Mouse (Mus musculus): ENCODE measurements at regions not wholly inside any gene's neighbourhood (a gene's known extent, or its start where the extent isn't known, plus 50 kb on each side); places are given as distances from the start of the nearest gene placed in this dataset.
"Not testable (repeated sequence)": the region's sequence is repeated elsewhere in the genome, so short reads cannot be mapped to it uniquely, and the experiment has no call there.

DNA sequence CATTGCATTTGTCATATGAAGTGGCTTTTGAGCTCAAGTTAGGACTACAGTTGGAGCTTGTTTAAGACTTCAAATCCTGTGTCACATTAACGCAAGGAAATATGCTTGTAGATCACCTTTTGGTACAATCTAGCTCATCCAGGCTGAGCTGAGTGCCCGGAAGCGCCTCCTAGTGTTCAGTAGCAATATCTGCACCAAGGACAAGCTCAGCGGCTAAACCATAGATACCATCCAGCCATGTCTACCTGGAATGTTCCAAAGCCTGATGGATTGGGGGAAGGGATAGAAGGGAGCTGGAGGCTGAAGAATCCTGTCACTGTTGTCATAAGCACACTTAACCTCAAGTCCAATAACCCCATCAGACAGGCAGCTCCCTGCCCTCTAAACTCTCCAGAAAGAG is 128.4 kb downstream of the Srek1 start:
- Histone ChIP-seq H3K27me3 (no peaks in the 10 kb centered on the region), H3K4me2 (no peak overlapping the region), H3K27ac (replicated peaks) (no peak overlapping the region), H3K4me3 (no peak overlapping the region), H3K4me1 (replicated peaks) (peaks cover 8% of the 10 kb centered on the region), H3K9me3 (no peaks in the 10 kb centered on the region), H3K36me3 (no peaks in the 10 kb centered on the region), H3K9ac (no peak overlapping the region)
- no peak for ATAC-seq (ENCODE audit: low read depth)
- WGBS, result 45% methylated on average over 4 of the region's 4 CpGs

DNA sequence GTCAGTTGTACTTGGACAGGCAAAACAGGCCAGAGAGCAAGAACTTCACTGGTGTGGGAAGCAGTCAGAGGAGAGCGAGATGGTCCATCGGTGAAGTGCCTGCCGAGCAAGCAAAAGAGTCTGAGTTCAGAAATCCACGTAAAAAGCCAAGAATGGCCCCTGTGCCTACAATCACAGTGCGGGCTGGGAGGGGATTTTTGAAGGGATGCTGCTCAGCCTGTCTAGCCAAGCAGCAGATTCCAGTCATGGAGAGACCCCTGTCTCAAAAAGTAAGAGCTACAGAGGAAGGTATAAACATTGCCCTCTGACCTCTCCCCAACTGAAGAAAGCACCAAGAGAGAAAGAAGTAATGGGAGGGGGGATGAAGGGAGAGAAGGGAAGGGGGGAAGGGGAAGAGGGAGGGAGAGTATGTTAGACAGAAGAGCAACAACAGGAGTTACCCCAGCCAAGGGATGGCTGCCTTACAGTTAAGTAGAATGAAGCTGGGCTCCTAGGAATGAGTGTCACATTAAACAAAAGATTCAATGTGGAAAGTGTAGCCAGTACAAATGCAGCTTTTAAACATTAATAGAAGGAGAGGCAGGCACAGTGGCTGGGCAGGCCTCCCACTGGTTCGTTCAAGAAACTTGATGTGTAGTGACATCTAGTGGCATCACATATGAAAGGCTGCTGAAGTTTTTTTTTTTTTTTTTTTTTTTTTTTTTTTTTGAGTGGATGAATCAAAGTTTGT is 130.2 kb downstream of the Srek1 start:
- Histone ChIP-seq H3K4me2 (no peak overlapping the region), H3K36me3 (no peaks in the 10 kb centered on the region), H3K4me1 (replicated peaks) (peaks cover 8% of the 10 kb centered on the region), H3K27me3 (no peaks in the 10 kb centered on the region), H3K27ac (replicated peaks) (no peak overlapping the region), H3K4me3 (no peak overlapping the region), H3K9me3 (no peaks in the 10 kb centered on the region), H3K9ac (no peak overlapping the region)
- WGBS, result 46% methylated on average over 6 of the region's 6 CpGs
- peak; percentile 90 for ATAC-seq (ENCODE audit: low read depth)

DNA sequence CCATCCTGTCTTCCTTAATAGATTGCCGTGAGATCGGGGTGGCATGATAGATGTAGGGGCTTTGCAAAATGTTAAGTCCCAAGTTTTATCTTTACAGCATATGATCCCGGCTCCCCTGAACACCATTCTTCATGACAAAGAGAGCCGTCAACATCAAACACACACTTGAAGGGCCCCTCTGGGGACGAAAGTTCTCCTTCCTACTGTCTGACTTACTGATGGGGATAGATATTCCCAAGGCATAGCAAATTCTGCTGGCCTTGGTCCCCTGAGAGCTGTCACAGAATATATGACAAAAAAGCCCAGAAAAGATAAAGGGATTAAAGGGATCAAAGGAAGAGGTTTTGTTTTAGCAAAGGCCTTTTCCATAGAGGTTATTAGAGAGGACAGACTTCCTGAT is 130.9 kb downstream of the Srek1 start:
- Histone ChIP-seq H3K4me1 (replicated peaks) (peaks cover 8% of the 10 kb centered on the region), H3K27me3 (no peaks in the 10 kb centered on the region), H3K27ac (replicated peaks) (no peak overlapping the region), H3K9ac (no peak overlapping the region), H3K9me3 (no peaks in the 10 kb centered on the region), H3K4me3 (no peak overlapping the region), H3K4me2 (no peak overlapping the region), H3K36me3 (no peaks in the 10 kb centered on the region)
- ATAC-seq (ENCODE audit: low read depth), result no peak
- WGBS, result 34% methylated on average over 5 of the region's 5 CpGs

DNA sequence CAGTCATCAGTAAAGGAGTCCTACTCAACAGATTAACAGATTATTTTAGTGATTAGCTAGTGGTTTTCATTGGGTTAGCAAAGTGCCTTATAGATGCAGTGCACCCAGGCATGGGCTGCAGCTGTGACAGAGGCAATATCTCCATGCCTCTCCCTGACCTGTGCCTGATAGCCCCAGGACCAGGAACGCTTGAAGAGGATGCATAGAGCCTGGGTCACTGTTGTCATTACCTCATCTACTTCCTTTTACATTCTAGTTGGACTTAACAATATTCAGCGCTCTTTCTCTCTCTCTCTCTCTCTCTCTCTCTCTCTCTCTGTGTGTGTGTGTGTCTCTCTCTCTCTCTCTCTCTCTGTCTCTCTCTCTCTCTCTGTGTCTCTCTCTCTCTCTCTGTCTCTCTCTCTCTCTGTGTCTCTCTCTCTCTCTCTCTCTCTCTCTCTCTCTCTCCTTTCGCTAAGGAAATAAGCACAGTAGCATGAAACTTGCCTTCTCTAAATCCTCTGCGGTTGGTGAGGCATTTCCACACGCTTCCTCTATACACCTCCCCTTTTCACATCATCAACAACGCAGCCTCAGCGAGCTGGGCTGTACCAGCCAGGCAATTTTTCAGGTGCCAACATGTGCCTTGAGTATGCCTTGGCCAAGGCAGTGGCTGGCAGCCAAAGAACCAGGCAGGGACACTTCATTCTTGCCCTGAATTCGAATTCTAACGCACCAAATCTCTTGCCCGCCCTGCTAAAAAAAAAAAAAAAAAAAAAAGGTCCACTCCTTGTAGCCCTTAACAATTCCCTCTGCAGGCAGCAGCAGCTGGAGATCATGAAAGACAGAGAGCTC is 131.6 kb downstream of the Srek1 start:
- no peak for ATAC-seq (ENCODE audit: low read depth)
- no peak overlapping the region for H3K4me2 ChIP-seq
- no peaks in the 10 kb centered on the region for H3K36me3 ChIP-seq
- H3K27me3 ChIP-seq, result no peaks in the 10 kb centered on the region
- no peak overlapping the region for H3K9ac ChIP-seq
- H3K4me1 ChIP-seq (replicated peaks), result peaks cover 8% of the 10 kb centered on the region
- H3K27ac ChIP-seq (replicated peaks), result no peak overlapping the region
- no peaks in the 10 kb centered on the region for H3K9me3 ChIP-seq
- H3K4me3 ChIP-seq, result no peak overlapping the region
- WGBS, result 69% methylated on average over 10 of the region's 10 CpGs

DNA sequence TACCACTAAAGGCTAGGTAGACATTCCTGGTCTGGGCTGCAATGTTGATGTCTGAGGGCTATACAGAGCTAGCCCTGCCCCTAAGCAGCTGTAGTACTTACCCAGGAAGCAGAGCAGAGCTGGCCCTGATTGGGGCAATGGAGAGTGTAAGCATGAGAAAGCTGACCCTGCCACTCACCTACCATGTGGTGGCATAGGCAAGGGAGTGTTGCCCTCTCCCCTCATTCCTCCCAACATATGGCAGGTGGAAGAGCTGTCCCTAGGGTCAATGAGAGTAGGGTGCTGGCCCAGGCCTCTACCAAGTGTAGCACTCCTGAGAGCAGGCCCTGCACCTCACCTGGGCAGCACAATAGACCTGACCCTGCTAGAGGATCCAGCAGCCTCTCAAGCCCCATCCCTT is 136.4 kb downstream of the Srek1 start:
- no peak overlapping the region for H3K27ac ChIP-seq (replicated peaks)
- no peaks in the 10 kb centered on the region for H3K9me3 ChIP-seq
- no peaks in the 10 kb centered on the region for H3K27me3 ChIP-seq
- H3K4me3 ChIP-seq, result no peak overlapping the region
- H3K36me3 ChIP-seq, result no peaks in the 10 kb centered on the region
- no peak overlapping the region for H3K4me2 ChIP-seq
- H3K9ac ChIP-seq, result no peak overlapping the region
- H3K4me1 ChIP-seq (replicated peaks), result no peaks in the 10 kb centered on the region
- ATAC-seq (ENCODE audit: low read depth), result no peak

DNA sequence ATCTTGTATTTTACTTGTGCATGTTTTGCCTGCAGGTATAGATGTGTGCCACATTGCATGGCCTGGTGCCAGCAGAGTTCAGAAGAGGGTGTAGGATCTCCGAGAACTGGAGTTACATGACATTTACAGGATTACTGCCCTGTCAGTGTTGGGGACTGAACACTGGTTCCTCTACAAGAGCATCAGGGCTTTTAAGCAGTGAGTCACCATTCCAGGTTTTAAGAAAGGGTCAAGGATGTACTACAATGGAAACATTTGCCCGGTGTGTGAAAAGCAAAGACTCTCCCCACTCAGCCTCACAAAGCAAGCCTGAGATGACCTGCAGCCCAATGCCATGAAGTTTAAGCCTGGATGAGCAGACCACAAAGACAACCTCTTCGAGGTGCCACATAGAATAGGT is 137.0 kb downstream of the Srek1 start:
- 86% methylated on average over 3 of the region's 3 CpGs for WGBS
- Histone ChIP-seq H3K9ac (no peak overlapping the region), H3K27ac (replicated peaks) (no peak overlapping the region), H3K4me1 (replicated peaks) (no peaks in the 10 kb centered on the region), H3K9me3 (no peaks in the 10 kb centered on the region), H3K4me3 (no peak overlapping the region), H3K27me3 (no peaks in the 10 kb centered on the region), H3K4me2 (no peak overlapping the region), H3K36me3 (no peaks in the 10 kb centered on the region)
- ATAC-seq (ENCODE audit: low read depth), result no peak

DNA sequence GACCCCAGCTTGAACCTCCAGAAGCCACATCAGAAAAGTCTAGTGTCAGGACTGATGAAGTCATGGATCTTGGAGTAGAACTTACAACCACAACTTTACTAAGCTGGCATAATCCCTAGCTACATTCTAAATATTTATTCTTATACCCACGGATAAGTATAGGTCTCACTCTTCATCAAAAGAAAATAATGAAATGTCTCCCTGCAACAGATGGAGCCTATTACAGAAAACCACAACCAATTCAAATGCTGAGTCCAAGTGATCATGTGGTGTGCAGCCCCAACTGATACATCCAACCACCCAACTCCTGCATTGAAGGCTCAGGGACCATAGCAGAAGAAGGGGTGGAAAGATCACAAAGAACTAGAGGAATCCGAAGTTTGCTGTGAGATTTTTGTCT is 137.8 kb downstream of the Srek1 start:
- H3K9ac ChIP-seq, result no peak overlapping the region
- H3K27ac ChIP-seq (replicated peaks), result no peak overlapping the region
- no peak overlapping the region for H3K4me3 ChIP-seq
- no peaks in the 10 kb centered on the region for H3K9me3 ChIP-seq
- 90% methylated on average over 2 of the region's 2 CpGs for WGBS
- no peak for ATAC-seq (ENCODE audit: low read depth)
- H3K4me1 ChIP-seq (replicated peaks), result no peaks in the 10 kb centered on the region
- no peaks in the 10 kb centered on the region for H3K27me3 ChIP-seq
- no peak overlapping the region for H3K4me2 ChIP-seq
- no peaks in the 10 kb centered on the region for H3K36me3 ChIP-seq

DNA sequence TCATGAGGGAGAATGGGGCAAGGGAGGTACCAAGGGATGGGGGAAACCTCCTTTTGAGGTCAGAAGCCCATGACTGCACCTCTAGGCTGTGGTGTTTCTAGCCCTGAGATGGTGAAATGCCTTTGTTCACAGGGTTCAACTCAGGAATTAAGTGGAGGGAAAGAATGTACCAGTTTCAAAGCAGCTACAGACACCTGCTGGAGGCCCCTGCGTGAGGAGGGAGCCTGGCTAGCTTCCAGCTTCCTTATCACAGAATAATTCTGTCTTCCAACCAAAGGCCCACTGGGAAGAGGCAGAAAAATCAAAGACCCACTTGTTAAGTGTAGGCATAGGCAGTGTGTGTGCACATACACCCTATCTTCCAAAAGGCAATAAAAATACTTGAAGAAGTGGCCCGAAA is 150.6 kb downstream of the Srek1 start:
- no peak overlapping the region for H3K4me2 ChIP-seq
- no peak overlapping the region for H3K9ac ChIP-seq
- no peaks in the 10 kb centered on the region for H3K36me3 ChIP-seq
- no peaks in the 10 kb centered on the region for H3K27me3 ChIP-seq
- no peak overlapping the region for H3K4me3 ChIP-seq
- 74% methylated on average over 2 of the region's 2 CpGs for WGBS
- no peaks in the 10 kb centered on the region for H3K9me3 ChIP-seq
- no peak for ATAC-seq (ENCODE audit: low read depth)
- no peaks in the 10 kb centered on the region for H3K4me1 ChIP-seq (replicated peaks)
- no peak overlapping the region for H3K27ac ChIP-seq (replicated peaks)

DNA sequence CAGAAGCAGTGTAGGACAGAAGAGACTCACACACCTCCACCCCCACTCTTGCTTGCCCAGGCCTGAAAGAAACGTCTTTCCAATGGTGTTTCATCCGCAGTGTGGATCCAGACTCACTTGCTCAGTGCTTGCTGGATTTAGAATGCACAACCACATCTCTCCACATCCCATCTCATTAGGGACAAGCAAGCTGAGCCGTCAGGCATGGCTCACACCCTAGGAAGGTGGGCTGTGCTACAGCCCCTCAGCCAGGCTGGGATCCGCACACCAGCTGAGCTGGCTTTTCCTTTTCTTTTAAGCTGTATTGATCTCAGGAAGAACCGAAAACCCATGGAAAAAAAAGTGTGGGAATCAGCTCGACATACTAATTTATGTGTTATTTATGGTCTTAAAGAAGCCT is 151.1 kb downstream of the Srek1 start:
- ATAC-seq (ENCODE audit: low read depth), result no peak
- Histone ChIP-seq H3K4me3 (no peak overlapping the region), H3K36me3 (no peaks in the 10 kb centered on the region), H3K9ac (no peak overlapping the region), H3K27me3 (no peaks in the 10 kb centered on the region), H3K4me2 (no peak overlapping the region), H3K4me1 (replicated peaks) (no peaks in the 10 kb centered on the region), H3K9me3 (no peaks in the 10 kb centered on the region), H3K27ac (replicated peaks) (no peak overlapping the region)
- 76% methylated on average over 6 of the region's 6 CpGs for whole genome bisulfite sequencing

DNA sequence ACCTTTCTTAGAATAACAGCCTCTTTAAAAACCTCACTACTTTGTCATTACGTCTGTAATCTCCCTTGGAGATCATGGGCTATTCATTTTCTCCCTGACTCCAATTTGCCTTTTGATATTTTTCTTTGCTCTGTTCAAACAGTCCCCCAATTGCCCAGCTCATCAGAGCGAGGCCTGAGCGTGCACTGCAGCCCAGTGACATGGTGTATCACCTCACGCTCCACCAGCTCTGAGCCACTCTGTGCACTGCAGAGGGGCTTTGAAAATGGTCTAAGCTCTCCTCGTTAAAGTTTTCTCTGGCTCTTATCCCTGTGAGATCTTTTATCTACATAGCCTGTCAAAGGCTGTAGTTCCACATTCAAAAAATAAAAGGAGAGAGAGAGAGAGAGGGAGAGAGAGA is 152.1 kb downstream of the Srek1 start:
- Histone ChIP-seq H3K4me3 (no peak overlapping the region), H3K36me3 (no peaks in the 10 kb centered on the region), H3K9me3 (no peaks in the 10 kb centered on the region), H3K27me3 (no peaks in the 10 kb centered on the region), H3K27ac (replicated peaks) (no peak overlapping the region), H3K4me1 (replicated peaks) (no peaks in the 10 kb centered on the region), H3K9ac (no peak overlapping the region), H3K4me2 (no peak overlapping the region)
- ATAC-seq (ENCODE audit: low read depth), result no peak
- 31% methylated on average over 5 of the region's 5 CpGs for WGBS

DNA sequence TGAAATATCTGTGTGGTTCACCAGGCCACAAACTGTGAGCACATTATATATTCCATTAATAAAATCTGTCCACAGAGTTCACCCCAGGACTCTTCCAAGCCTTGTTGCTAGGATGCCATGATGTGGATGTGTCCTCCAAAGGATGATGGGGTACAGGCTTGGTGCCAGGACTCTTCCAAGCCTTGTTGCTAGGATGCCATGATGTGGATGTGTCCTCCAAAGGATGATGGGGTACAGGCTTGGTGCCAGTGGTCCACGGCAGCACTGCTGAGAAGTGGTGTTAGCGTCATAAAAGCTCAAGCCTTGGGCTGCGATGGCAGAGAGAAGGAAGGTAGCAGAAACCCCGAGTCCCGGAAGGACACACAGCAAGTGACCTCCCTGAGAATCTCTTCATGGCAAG is 153.4 kb downstream of the Srek1 start:
- H3K9me3 ChIP-seq; H3K4me3 ChIP-seq; ATAC-seq (ENCODE audit: low read depth); H3K9ac ChIP-seq; H3K36me3 ChIP-seq; H3K4me1 ChIP-seq (replicated peaks); H3K4me2 ChIP-seq; H3K27me3 ChIP-seq; H3K27ac ChIP-seq (replicated peaks): not testable (repeated sequence)
- WGBS, result 90% methylated on average over 5 of the region's 5 CpGs

DNA sequence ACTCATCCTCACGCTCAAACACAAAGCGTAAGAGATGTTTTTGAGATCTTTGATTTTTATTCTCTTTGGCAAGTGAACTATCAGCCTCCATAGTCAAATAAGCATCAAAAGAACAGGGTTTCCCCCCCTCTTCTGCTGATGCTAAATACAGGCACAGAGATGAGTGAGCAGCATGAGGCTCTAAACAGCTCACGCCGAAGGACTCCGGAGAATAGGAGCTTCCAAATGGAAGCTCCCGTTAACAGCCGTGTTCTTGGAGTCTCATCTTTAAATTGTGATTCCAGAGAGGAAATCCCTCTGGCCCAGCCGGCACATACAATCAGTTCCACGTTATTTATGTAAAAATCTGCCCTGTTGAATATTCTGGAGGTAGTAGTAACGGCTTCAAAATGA is 161.1 kb downstream of the Srek1 start:
- Histone ChIP-seq H3K4me3 (no peak overlapping the region), H3K4me1 (replicated peaks) (0 out of 2 replicates have a peak, but pooled peaks cover 3% of the 10 kb centered on the region), H3K4me2 (no peak overlapping the region), H3K27me3 (no peaks in the 10 kb centered on the region), H3K9me3 (no peaks in the 10 kb centered on the region), H3K27ac (replicated peaks) (no peak overlapping the region), H3K36me3 (no peaks in the 10 kb centered on the region), H3K9ac (no peak overlapping the region)
- WGBS, result 67% methylated on average over 10 of the region's 10 CpGs
- no peak for ATAC-seq (ENCODE audit: low read depth)
